Mouse (Mus musculus) inflammation-experienced regulatory T-cells (primary cell): Measurements from ENCODE around the gene Cyp21a1. TPM values are rescaled to one million over a fixed set of nuclear protein-coding genes. Genes with fewer than 3 reads are reported as not detected.

ENCODE experiments used
- polyA plus RNA-seq, 2 experiments: library from polyadenylated mRNA; unstranded; fragments of 100-300 nt; shearing (Covaris generic); gene quantifications; one replicate each; pipeline ENCODE4 v1.2.1; 2017

Cyp21a1 gene
- not detected for polyA plus RNA-seq

GRCm38 (mm10) chr17:34804301-34804700 is at the start of gene Cyp21a1:
TSS of gene Cyp21a1 (minus strand) at chr17:34804561.

DNA sequence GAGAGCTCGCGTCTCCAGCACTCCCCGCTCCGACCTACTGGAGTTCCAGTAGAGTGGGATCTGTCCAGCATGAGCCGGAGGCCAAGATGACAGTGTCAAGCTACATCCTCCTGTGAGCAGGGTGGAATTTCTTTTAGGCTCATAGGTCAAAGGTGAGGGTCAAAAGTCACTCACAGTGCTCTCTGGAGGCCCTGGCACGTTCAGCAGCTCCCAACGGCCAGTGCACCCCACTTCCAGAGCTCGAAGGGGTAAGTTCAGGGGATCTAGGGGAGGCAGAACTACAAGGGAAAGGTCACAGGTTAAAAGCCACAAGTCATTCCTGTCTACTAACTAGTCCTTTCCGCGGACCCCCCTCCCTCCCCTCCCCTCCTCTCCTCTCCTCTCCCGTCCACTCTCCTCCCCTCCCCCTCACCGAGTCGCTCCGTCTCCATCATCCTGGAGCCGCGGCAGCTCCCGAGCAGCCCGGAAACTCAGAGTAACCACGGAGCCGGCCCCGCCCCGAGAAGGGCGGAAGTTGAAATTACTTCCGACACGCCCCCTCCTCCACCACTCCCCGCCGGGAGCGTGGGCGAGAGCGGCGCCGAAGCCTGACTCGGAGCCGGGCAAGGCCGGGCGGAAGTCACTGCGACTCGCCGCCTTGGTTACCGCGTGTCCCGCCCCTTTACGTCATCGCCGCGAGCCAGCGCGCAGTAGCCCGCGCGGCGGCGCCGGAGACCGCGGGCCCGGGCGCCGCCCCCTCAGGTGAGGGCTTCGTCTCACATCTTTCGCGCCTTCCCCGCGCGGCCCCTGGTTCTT is 45.6 kb upstream of the Cyp21a1 start, which contains the start of the genes Skiv2l and Nelfe:
Gene Skiv2l (minus strand): TSS at position 489 of the 795 bp plus-strand sequence.
Gene Nelfe (plus strand): TSS at position 670 of the 795 bp plus-strand sequence.

GRCm38 (mm10) chr17:34836856-34837221 is 32.5 kb upstream of the Cyp21a1 start, which contains the start of the genes Stk19 and Dxo:
TSS of gene Stk19 (minus strand) at chr17:34836945.
TSS of gene Dxo (plus strand) at chr17:34837019.

Other genes starting within 250 kb of the Cyp21a1 start
- gene Notch4, start 240.3 kb downstream of the Cyp21a1 start, polyA plus RNA-seq: 1 to 10 TPM in 1 of 2 experiments, under 1 TPM in 1; 0.71 to 1.5 TPM
- 100 to 1,000 TPM; 242 to 367 TPM for gene Gpsm3, start 214.8 kb downstream of the Cyp21a1 start, polyA plus RNA-seq
- 10 to 100 TPM; 15.0 to 18.2 TPM for gene Pbx2, start 213.3 kb downstream of the Cyp21a1 start, polyA plus RNA-seq
- gene Ager, start 206.7 kb downstream of the Cyp21a1 start, polyA plus RNA-seq: 1 to 10 TPM; 1.3 to 3.4 TPM
- gene Rnf5, start 200.9 kb downstream of the Cyp21a1 start, polyA plus RNA-seq: 100 to 1,000 TPM in 1 of 2 experiments, 10 to 100 TPM in 1; 91.5 to 117 TPM
- 10 to 100 TPM; 21.3 to 25.3 TPM for gene Agpat1, start 200.3 kb downstream of the Cyp21a1 start, polyA plus RNA-seq
- gene Egfl8, start 188.6 kb downstream of the Cyp21a1 start, polyA plus RNA-seq: 1 to 10 TPM in 1 of 2 experiments, under 1 TPM in 1; 0.44 to 3.0 TPM
- gene Ppt2, start 176.1 kb downstream of the Cyp21a1 start, polyA plus RNA-seq: 10 to 100 TPM; 19.9 to 26.0 TPM
- 1 to 10 TPM; 6.5 to 8.5 TPM for gene Prrt1, start 175.0 kb downstream of the Cyp21a1 start, polyA plus RNA-seq
- 1 to 10 TPM; 3.7 to 7.1 TPM for gene Fkbpl, start 159.8 kb downstream of the Cyp21a1 start, polyA plus RNA-seq
- 10 to 100 TPM; 69.7 to 80.4 TPM for gene Atf6b, start 157.4 kb downstream of the Cyp21a1 start, polyA plus RNA-seq
- gene Tnxb, start 134.0 kb downstream of the Cyp21a1 start, polyA plus RNA-seq: under 1 TPM in 1 of 2 experiments, not detected in 1; 0.09 TPM
- 1 to 10 TPM in 1 of 2 experiments, under 1 TPM in 1; 0.16 to 4.8 TPM for gene C4b, start 60.7 kb downstream of the Cyp21a1 start, polyA plus RNA-seq
- gene Stk19, start 32.4 kb upstream of the Cyp21a1 start, polyA plus RNA-seq: 10 to 100 TPM; 29.4 to 36.0 TPM
- gene Dxo, start 32.5 kb upstream of the Cyp21a1 start, polyA plus RNA-seq: 10 to 100 TPM; 63.2 to 66.7 TPM
- 100 to 1,000 TPM; 103 to 142 TPM for gene Skiv2l, start 45.6 kb upstream of the Cyp21a1 start, polyA plus RNA-seq
- gene Nelfe, start 45.8 kb upstream of the Cyp21a1 start, polyA plus RNA-seq: 10 to 100 TPM; 48.2 to 64.7 TPM
- gene Cfb, start 58.0 kb upstream of the Cyp21a1 start, polyA plus RNA-seq: under 1 TPM; 0.40 to 0.65 TPM
- under 1 TPM; 0.27 to 0.39 TPM for gene Zbtb12, start 74.9 kb upstream of the Cyp21a1 start, polyA plus RNA-seq
- gene Gm20547, start 77.5 kb upstream of the Cyp21a1 start, polyA plus RNA-seq: not detected
- 1 to 10 TPM; 1.6 to 3.3 TPM for gene C2, start 93.7 kb upstream of the Cyp21a1 start, polyA plus RNA-seq
- 10 to 100 TPM; 65.4 to 83.5 TPM for gene Ehmt2, start 93.9 kb upstream of the Cyp21a1 start, polyA plus RNA-seq
- gene Slc44a4, start 109.9 kb upstream of the Cyp21a1 start, polyA plus RNA-seq: under 1 TPM in 1 of 2 experiments, not detected in 1; 0.21 TPM
- gene Neu1, start 126.7 kb upstream of the Cyp21a1 start, polyA plus RNA-seq: 10 to 100 TPM; 78.7 to 95.7 TPM
- gene Hspa1b, start 154.7 kb upstream of the Cyp21a1 start, polyA plus RNA-seq: 100 to 1,000 TPM; 378 to 903 TPM
- gene Gm20481, start 165.4 kb upstream of the Cyp21a1 start, polyA plus RNA-seq: 10 to 100 TPM; 13.3 to 18.6 TPM
- gene Hspa1a, start 167.6 kb upstream of the Cyp21a1 start, polyA plus RNA-seq: 100 to 1,000 TPM in 1 of 2 experiments, 10 to 100 TPM in 1; 84.0 to 191 TPM
- under 1 TPM; 0.10 to 0.73 TPM for gene Hspa1l, start 168.1 kb upstream of the Cyp21a1 start, polyA plus RNA-seq
- 100 to 1,000 TPM in 1 of 2 experiments, 10 to 100 TPM in 1; 80.1 to 110 TPM for gene Lsm2, start 177.3 kb upstream of the Cyp21a1 start, polyA plus RNA-seq
- 100 to 1,000 TPM; 201 to 211 TPM for gene Vars, start 196.4 kb upstream of the Cyp21a1 start, polyA plus RNA-seq
- gene Vwa7, start 212.0 kb upstream of the Cyp21a1 start, polyA plus RNA-seq: under 1 TPM; 0.07 to 0.34 TPM
- 1 to 10 TPM; 1.5 to 2.5 TPM for gene Sapcd1, start 223.5 kb upstream of the Cyp21a1 start, polyA plus RNA-seq
- 1 to 10 TPM; 2.9 to 3.2 TPM for gene Msh5, start 242.2 kb upstream of the Cyp21a1 start, polyA plus RNA-seq
- gene Clic1, start 245.4 kb upstream of the Cyp21a1 start, polyA plus RNA-seq: 100 to 1,000 TPM; 533 to 549 TPM